Mouse (Mus musculus) liver, embryonic 14.5 days (tissue): ENCODE measurements around the gene Abcc4. TPM values are rescaled to one million over a fixed set of nuclear protein-coding genes. Genes with fewer than 3 reads are reported as not detected.
A peak's percentile ranks its signal among the peaks of the same experiment; 100 is the strongest.

Experiments
- ATAC-seq: fragments of 200-750 bp; cut with Nextera tagmentation; 2 replicates; pipeline ENCODE4 v1.8.0; 2017; ENCODE audit warnings: moderate number of reproducible peaks, mild to moderate bottlenecking, moderate library complexity; ENCODE audit not compliant: insufficient read depth
- DNase-seq, 3 experiments: peaks; one replicate each; pipeline ENCODE4 v3.0.0-alpha.2; 2012 to 2013; ENCODE audit warnings: low read depth in 3 of 3, low spot score in 3 of 3
- H3K27ac ChIP-seq: fragments of 300-500 bp; sonication (generic); 2 replicates; pipeline ENCODE4 v1.5.1; 2014; ENCODE audit warnings: moderate library complexity, mild to moderate bottlenecking, control low read depth, inconsistent platforms
- H3K27me3 ChIP-seq: fragments of 300-500 bp; sonication (generic); 2 replicates; pipeline ENCODE4 v1.6.1; 2014; ENCODE audit warnings: mild to moderate bottlenecking, low read length, moderate library complexity; ENCODE audit not compliant: control insufficient read depth, insufficient read depth
- H3K36me3 ChIP-seq: fragments of 300-500 bp; sonication (generic); replicated peaks from 2 replicates; pipeline ENCODE4 v1.6.1; 2014; ENCODE audit warnings: low read depth; ENCODE audit not compliant: control insufficient read depth, insufficient read depth
- H3K4me1 ChIP-seq, 2 experiments: fragments of 200-500 bp in 1 of 2; fragments of 300-500 bp in 1 of 2; sonication (generic) in 1 of 2; replicated peaks; 2 replicates each; pipeline ENCODE4 v1.6.1; 2012 to 2014; ENCODE audit warnings: antibody characterized with exemption in 1 of 2, inconsistent platforms in 1 of 2, low read length in 1 of 2; ENCODE audit not compliant: control insufficient read depth in 2 of 2, insufficient read depth in 2 of 2
- H3K4me2 ChIP-seq: fragments of 300-500 bp; sonication (generic); 2 replicates; pipeline ENCODE4 v1.6.1; 2014; ENCODE audit warnings: low read depth, mild to moderate bottlenecking, control low read depth, moderate library complexity
- H3K4me3 ChIP-seq, 2 experiments: fragments of 200-500 bp in 1 of 2; fragments of 300-500 bp in 1 of 2; sonication (generic) in 1 of 2; 2 replicates each; pipeline ENCODE4 v1.5.1; 2012 to 2014; ENCODE audit warnings: low read depth in 2 of 2, low read length in 2 of 2, mild to moderate bottlenecking in 2 of 2, control low read depth in 1 of 2, inconsistent platforms in 1 of 2, moderate library complexity in 1 of 2; ENCODE audit not compliant: insufficient read depth in 1 of 2
- H3K9ac ChIP-seq: fragments of 300-500 bp; sonication (generic); replicated peaks from 2 replicates; pipeline ENCODE4 v1.6.1; 2014; ENCODE audit warnings: mild to moderate bottlenecking, control low read depth, moderate library complexity
- H3K9me3 ChIP-seq: fragments of 300-500 bp; sonication (generic); 2 replicates; pipeline ENCODE4 v1.6.1; 2016; ENCODE audit warnings: low read length, mixed read lengths; ENCODE audit not compliant: control insufficient read depth
- CTCF ChIP-seq: IDR thresholded peaks from 2 replicates; pipeline ENCODE4 v1.5.1; 2016; ENCODE audit warnings: antibody characterized with exemption, low read depth, control low read depth
- EP300 ChIP-seq: IDR thresholded peaks from 2 replicates; pipeline ENCODE4 v1.6.1; 2016; ENCODE audit warnings: antibody characterized with exemption, low read depth
- WGBS: fragments of 180-500 bp; shearing (Covaris S2); extraction: QIAGEN DNeasy Blood & Tissue Kit; methylation state at CpG from one replicate; pipeline ENCODE4 v1.1.7; 2014; ENCODE audit not compliant: insufficient replicate concordance; 5-methylcytosine and 5-hydroxymethylcytosine counted together
- polyA plus RNA-seq, 2 experiments: library from polyadenylated mRNA; depleted of rRNA in 1 of 2; stranded (reverse) in 1 of 2; unstranded in 1 of 2; fragments of >200 nt; fragmentation: Nextera tagmentation in 1 of 2; extraction: Ambion mirVana in 1 of 2; gene quantifications; 2 replicates each; pipeline versions ENCODE4 v1.2.1 to v1.2.3; 2012 to 2014

The Abcc4 gene
- polyA plus RNA-seq, 2 experiments = 1.4 to 1.9 TPM

GRCm38 (mm10) chr14:118713408-118713807 is 7.4 kb upstream of the Abcc4 start:
- WGBS = 4% methylated on average over 18 of the region's 18 CpGs
- no peaks in the 10 kb centered on the region for H3K36me3 ChIP-seq
- peaks cover 9% of the 10 kb centered on the region for H3K27me3 ChIP-seq
- no peaks in the 10 kb centered on the region for H3K9me3 ChIP-seq
- peaks cover 6 to 10% of the 10 kb centered on the region in 2 experiments for H3K4me1 ChIP-seq
- ATAC-seq (no peak), DNase-seq (no peak)
- H3K4me3 ChIP-seq = no peak overlapping the region
- H3K27ac ChIP-seq = no peak overlapping the region
- no peak overlapping the region for H3K9ac ChIP-seq
- peak overlapping the region; percentile 35 for H3K4me2 ChIP-seq
- TF ChIP-seq CTCF = no peak
- no peak for TF ChIP-seq EP300

GRCm38 (mm10) chr14:118712889-118713288 is 6.9 kb upstream of the Abcc4 start:
- Histone ChIP-seq H3K4me2 (peak overlapping the region; percentile 35; the same call in 1 of the 2 replicates), H3K36me3 (no peaks in the 10 kb centered on the region), H3K4me1 (peaks cover 6 to 10% of the 10 kb centered on the region in 2 experiments), H3K9me3 (no peaks in the 10 kb centered on the region), H3K9ac (no peak overlapping the region), H3K27ac (no peak overlapping the region), H3K4me3 (no peak overlapping the region), H3K27me3 (peaks cover 9% of the 10 kb centered on the region)
- WGBS = 54% methylated on average over 5 of the region's 5 CpGs
- TF ChIP-seq CTCF = no peak
- TF ChIP-seq EP300 = no peak
- ATAC-seq (no peak), DNase-seq (no peak)

DNA sequence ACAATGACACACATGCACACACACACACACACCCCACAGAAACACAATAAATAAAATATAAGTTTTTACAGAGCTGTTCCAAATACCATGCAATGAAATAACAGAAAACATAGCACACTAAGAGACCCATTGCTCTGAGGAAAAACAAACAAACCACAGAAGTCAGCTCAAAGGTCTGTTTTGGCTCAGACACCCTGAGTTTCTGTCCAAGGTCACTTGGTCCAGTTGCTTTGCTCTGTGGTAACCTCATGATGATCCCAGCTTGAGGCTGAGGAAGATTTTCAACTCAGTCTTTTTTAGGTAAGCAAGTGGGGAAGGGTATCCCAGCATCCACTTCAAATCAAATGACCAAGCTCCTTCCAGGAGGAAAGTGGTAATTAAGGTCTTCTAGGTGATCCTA is 4.9 kb upstream of the Abcc4 start:
- no peak overlapping the region for H3K4me3 ChIP-seq
- no peak for ATAC-seq
- peaks cover 11 to 16% of the 10 kb centered on the region in 2 experiments for H3K4me1 ChIP-seq
- H3K9ac ChIP-seq = no peak overlapping the region
- TF ChIP-seq EP300 (no peak), CTCF (no peak)
- no peak overlapping the region for H3K27ac ChIP-seq
- H3K27me3 ChIP-seq = peaks cover 9% of the 10 kb centered on the region
- no peak for DNase-seq
- H3K36me3 ChIP-seq = no peaks in the 10 kb centered on the region
- H3K4me2 ChIP-seq = no peak overlapping the region
- no peaks in the 10 kb centered on the region for H3K9me3 ChIP-seq

GRCm38 (mm10) chr14:118709736-118710135 is 3.7 kb upstream of the Abcc4 start:
- H3K4me1 ChIP-seq = peaks cover 15 to 16% of the 10 kb centered on the region in 2 experiments
- H3K27me3 ChIP-seq = peaks cover 9% of the 10 kb centered on the region
- H3K27ac ChIP-seq = no peak overlapping the region
- no peaks in the 10 kb centered on the region for H3K9me3 ChIP-seq
- 25% methylated on average over 11 of the region's 11 CpGs for WGBS
- no peaks in the 10 kb centered on the region for H3K36me3 ChIP-seq
- no peak overlapping the region for H3K4me3 ChIP-seq
- no peak overlapping the region for H3K4me2 ChIP-seq
- TF ChIP-seq CTCF = peak; percentile 85
- TF ChIP-seq EP300 = no peak
- ATAC-seq (peak; percentile 12; the same call in 1 of the 2 replicates), DNase-seq (peak; percentile 41 to 48 (median 41))
- H3K9ac ChIP-seq = no peak overlapping the region

DNA sequence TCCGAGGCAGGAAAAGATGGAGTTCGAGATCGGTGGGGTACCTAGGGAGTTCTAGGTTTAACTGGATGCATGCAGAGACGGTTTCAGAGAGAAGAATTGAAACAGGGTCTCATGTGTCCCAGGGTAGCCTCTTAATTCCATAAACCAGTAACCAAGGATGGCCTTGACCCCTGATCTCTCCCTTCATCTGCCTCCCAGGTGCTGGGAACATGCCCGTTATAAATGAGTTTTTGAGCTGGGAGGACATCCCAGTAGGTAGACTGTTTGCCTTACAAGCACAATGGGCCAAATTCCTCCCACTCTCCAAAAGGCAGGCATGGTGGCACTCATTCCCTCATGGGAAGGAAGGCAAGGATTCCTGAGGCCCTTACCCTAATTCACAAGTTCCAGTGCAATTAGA is 2.1 kb upstream of the Abcc4 start:
- Histone ChIP-seq H3K9ac (no peak overlapping the region), H3K4me3 (no peak overlapping the region), H3K4me1 (peaks cover 15 to 16% of the 10 kb centered on the region in 2 experiments), H3K9me3 (no peaks in the 10 kb centered on the region), H3K27me3 (peaks cover 5% of the 10 kb centered on the region), H3K36me3 (no peaks in the 10 kb centered on the region), H3K27ac (no peak overlapping the region), H3K4me2 (no peak overlapping the region)
- WGBS = 68% methylated on average over 5 of the region's 5 CpGs
- TF ChIP-seq EP300 (no peak), CTCF (no peak)
- ATAC-seq (no peak), DNase-seq (no peak)
